Mouse (Mus musculus): Measurements from ENCODE around the gene Tmem9b.

Tmem9b gene

GRCm38 (mm10) chr7:109752008-109752925, at the start of gene Tmem9b:
Gene Tmem9b, minus strand, starts transcription at chr7:109752875.
- peak; percentile 90 for DNase-seq (ENCODE audit: low read depth, low spot score)

GRCm38 (mm10) chr7:109800626-109801025, 48.0 kb upstream of the Tmem9b start:
- DNase-seq (ENCODE audit: low read depth, low spot score), result peak; percentile 68

- peak; percentile 36 for DNase-seq (ENCODE audit: low read depth, low spot score)
These were observed 46.5 kb upstream of the Tmem9b start for GRCm38 (mm10) chr7:109799168-109799567.

GRCm38 (mm10) chr7:109795564-109795963, 42.9 kb upstream of the Tmem9b start:
- no peak for DNase-seq (ENCODE audit: low read depth, low spot score)

- peak; percentile 80 for DNase-seq (ENCODE audit: low read depth, low spot score)
These were observed 41.9 kb upstream of the Tmem9b start for GRCm38 (mm10) chr7:109794556-109794955.

GRCm38 (mm10) chr7:109792759-109793158, 40.1 kb upstream of the Tmem9b start:
- DNase-seq (ENCODE audit: low read depth, low spot score), result peak; percentile 89

- DNase-seq (ENCODE audit: low read depth, low spot score), result no peak
These were observed 38.1 kb upstream of the Tmem9b start for GRCm38 (mm10) chr7:109790818-109791217.

GRCm38 (mm10) chr7:109787860-109788259, 35.2 kb upstream of the Tmem9b start:
- no peak for DNase-seq (ENCODE audit: low read depth, low spot score)

GRCm38 (mm10) chr7:109783281-109783680, 30.6 kb upstream of the Tmem9b start:
- no peak for DNase-seq (ENCODE audit: low read depth, low spot score)

GRCm38 (mm10) chr7:109781470-109782203, 29.0 kb upstream of the Tmem9b start, which contains the start of gene Nrip3:
Gene Nrip3, minus strand, starts transcription at chr7:109782025.
- DNase-seq (ENCODE audit: low read depth, low spot score), result peak; percentile 88

- DNase-seq (ENCODE audit: low read depth, low spot score), result peak; percentile 53
These were observed 28.4 kb upstream of the Tmem9b start for GRCm38 (mm10) chr7:109781087-109781469.

GRCm38 (mm10) chr7:109772251-109772650, 19.6 kb upstream of the Tmem9b start:
- DNase-seq (ENCODE audit: low read depth, low spot score), result no peak

- no peak for DNase-seq (ENCODE audit: low read depth, low spot score)
These were observed 16.2 kb upstream of the Tmem9b start for GRCm38 (mm10) chr7:109768699-109769383.

GRCm38 (mm10) chr7:109767575-109768350, 15.1 kb upstream of the Tmem9b start:
- no peak for DNase-seq (ENCODE audit: low read depth, low spot score)

GRCm38 (mm10) chr7:109764009-109764408, 11.3 kb upstream of the Tmem9b start:
- DNase-seq (ENCODE audit: low read depth, low spot score), result peak; percentile 34

- no peak for DNase-seq (ENCODE audit: low read depth, low spot score)
These were observed 3.6 kb upstream of the Tmem9b start for GRCm38 (mm10) chr7:109756291-109756690.

GRCm38 (mm10) chr7:109754034-109754433, 1.4 kb upstream of the Tmem9b start:
- no peak for DNase-seq (ENCODE audit: low read depth, low spot score)

GRCm38 (mm10) chr7:109751427-109752007, 1.2 kb downstream of the Tmem9b start:
- DNase-seq (ENCODE audit: low read depth, low spot score), result no peak

GRCm38 (mm10) chr7:109747747-109748146, 4.9 kb downstream of the Tmem9b start:
- DNase-seq (ENCODE audit: low read depth, low spot score), result no peak

- no peak for DNase-seq (ENCODE audit: low read depth, low spot score)
These were observed 11.0 kb downstream of the Tmem9b start for GRCm38 (mm10) chr7:109741703-109742102.

- no peak for DNase-seq (ENCODE audit: low read depth, low spot score)
These were observed 11.6 kb downstream of the Tmem9b start for GRCm38 (mm10) chr7:109741060-109741459.
